Mouse (Mus musculus): Measurements from ENCODE around the gene Klhl8.

Gene Klhl8

DNA sequence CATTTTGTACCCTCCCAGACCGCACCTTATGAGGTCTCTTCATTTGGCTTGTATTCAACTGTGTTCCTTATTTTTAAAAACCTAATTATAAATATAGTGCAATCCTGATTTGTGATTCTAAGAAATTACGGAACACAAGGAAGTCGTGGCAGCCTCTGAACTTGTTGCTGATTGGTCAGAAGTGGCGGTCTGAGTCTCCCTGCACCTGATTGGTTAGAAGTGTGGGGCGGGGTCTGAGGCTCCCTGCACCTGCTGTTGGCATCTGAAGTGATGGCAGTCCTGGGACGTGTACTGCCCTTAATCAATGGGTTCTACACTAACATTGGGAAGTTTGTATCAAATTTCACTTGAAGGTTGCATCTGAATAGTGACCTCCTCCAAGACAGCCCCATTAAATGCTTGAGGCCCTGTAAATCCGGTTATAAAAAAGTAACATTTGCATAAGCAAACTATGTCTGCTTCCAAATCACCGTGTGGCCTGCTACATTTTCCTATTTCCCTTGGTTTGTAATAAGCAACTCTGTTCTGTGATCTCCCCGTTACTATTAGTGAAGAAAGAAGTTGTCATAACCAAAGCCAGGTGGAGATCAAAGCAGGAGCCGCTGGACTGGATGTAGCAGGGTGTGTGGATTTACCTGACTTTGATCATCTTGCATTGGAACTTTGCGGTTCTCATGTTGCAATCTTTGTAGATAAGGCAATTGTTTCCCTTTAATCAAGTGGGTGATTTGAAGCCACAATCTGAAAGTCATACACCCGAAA, 5.7 kb upstream of the Klhl8 start:
- DNase-seq (ENCODE audit: low read depth, low spot score), result peak; percentile 52

DNA sequence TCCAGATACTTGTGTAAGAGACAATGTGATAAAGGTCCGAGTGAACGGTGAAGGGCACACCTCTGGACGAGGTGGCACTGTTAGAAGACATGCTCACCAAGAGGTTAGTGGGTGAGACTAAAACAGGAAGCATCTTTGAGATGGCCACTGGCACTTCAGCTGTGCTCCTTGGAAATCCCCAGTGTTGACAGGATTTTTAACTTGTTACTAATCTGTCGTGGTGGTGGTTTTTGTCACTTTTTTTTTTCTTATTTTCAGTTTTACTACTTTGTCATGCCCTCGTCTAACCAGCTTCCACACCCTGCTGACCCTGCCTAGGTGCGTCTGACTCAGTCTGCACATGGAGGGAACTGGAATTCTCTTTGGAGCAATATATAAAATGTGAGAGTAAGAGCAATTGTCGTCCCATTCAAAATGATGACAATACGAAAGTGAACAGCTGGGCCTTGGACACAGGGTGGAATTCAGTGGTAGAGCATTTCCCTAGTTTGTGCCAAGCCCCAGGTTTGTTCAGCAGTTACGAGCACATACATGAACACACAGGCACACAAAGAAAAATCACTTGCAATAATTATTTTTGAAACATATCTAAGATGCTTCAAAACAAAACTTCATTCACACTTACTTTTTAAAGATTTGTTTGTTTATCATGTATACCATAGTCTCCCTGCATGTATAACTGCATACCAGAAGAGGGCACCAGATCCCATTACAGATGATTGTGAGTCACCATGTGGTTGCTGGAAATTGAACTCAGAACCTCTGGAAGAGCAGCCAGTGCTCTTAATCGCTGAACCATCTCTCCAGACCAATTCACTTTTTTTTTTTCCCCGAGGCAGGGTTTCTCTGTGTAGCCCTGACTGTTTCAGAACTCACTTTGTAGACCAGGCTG, 3.5 kb upstream of the Klhl8 start:
- no peak for DNase-seq (ENCODE audit: low read depth, low spot score)

DNA sequence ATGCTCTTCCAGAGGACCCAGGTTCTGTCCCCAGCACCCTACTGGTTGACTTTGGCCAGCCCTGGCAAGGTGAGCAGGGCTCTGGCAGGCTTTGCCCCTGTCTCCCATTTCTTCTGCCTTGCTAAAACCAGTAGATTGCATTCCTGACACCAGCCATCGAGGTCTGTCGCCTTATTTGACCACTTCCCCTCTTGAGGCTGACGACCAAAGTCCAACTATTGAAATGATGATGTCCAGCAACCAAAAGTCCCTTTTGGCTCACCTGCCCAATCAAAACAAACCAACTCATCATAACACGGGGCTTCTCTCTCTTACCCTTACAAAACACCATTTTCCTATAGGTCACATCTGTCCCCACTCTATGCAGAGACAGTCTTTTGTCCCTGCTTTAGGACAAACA, 2.1 kb upstream of the Klhl8 start:
- no peak for DNase-seq (ENCODE audit: low read depth, low spot score)

DNA sequence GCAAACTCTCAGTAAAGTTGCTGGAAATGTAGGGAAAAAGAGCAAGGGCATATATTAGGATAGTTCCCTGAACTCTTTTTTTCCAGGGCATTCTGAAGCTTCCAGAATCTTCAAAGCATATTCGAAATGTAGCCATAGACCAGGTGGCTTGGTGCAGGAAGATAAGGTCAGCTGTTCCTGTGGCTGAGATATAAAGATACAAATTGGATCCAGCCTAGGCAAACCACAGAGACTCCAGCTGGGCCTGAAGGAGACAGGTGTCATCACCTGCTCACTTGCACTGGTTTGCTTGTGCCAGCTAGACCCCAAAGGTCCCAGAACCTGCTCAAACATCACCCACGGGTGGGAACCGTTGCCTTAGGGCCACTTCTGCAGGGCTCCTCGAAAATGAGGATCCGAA, 496 bp upstream of the Klhl8 start:
- DNase-seq (ENCODE audit: low read depth, low spot score), result no peak

DNA sequence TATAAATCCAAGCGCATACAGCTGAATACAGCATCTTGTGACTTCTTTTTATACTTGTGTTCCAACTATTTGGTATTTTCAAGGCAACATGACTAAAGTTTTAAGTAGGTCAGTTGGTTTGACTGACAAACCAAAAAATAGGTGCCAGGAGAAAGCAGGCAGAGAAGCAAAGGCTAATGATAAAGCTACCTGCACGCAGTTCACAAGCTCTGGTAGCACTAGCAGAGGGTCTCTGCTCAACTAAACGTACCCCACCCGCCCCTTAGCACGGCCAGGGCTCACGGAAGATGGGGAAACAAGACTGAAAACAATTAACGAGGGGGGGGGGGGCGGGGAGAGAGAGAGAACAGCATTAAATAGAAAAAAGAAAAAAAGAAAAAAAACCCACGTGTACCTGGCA, 903 bp downstream of the Klhl8 start:
- no peak for DNase-seq (ENCODE audit: low read depth, low spot score)

DNA sequence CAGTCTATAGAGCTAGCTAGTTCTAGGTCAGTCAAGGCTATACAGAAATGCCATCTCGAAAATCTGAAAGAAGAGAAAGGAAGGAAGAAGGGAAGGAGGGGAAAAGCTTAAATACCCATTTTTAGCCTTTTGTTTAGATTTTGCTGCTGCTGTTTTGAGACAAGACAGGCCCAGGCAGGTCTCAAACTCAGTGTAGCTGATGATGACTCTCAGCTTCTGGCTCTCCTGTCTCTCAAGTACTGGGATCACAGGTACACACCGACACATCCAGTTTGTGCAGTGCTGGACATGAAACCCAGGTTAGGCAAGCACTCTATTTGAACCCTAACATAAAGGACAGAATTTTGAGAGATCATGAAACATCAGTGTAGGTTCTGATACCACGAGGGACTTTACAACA, 1.6 kb downstream of the Klhl8 start:
- DNase-seq (ENCODE audit: low read depth, low spot score), result no peak

DNA sequence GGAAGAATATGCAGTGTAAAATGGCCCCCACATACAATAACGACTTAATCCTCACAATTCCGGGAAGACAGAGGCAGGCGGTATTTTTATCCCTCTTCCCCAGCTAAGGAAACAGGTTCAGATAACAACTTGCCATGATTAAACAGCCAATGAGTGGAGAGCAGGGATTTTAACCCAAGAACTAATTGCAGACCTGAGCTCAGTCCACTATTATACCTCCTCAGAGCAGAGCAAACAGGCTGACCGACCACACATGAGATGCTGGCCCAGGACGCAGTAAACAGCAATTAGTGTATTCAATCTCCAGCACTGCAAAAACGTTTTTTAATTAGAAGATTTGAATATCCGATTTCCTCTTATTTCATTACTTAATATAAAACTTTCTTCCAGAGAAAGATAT, 2.2 kb downstream of the Klhl8 start:
- DNase-seq (ENCODE audit: low read depth, low spot score), result no peak

DNA sequence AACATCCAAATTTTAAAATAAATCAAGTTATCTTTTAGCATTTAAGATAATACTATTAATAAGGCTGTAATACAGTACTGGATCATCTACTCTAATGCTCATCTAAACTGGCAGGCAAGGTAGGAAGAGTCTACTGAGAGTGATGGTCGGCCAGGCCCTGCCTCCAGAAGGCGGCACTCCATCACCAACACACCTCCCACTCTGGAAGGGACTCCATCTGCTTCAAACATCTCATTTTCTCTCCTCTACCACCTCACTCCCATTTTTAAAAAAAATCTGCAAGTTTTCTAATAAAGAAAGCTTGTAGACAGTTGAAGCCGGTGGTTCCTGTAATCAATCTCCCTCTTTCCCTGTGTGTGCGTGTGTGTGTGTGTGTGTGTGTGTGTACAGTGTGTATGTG, 3.2 kb downstream of the Klhl8 start:
- DNase-seq (ENCODE audit: low read depth, low spot score), result no peak

DNA sequence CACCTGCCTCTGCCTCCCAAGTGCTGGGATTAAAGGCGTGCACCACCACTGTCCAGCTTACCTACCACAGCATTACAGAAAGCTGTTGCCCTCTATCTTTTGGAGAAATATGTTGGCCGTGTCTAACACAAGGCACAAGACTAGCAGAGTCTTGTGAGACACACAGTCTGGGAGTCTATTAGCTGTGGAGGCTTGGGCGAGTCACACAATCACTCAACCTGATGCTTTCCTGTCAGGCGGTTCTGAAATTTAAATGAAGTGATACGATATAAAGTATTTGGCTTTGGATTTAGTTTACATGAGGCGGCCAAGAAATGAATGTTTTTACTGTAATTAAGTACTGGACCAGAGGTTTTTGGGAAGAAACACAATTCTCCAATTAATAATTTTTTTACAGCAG, 4.9 kb downstream of the Klhl8 start:
- DNase-seq (ENCODE audit: low read depth, low spot score), result no peak

DNA sequence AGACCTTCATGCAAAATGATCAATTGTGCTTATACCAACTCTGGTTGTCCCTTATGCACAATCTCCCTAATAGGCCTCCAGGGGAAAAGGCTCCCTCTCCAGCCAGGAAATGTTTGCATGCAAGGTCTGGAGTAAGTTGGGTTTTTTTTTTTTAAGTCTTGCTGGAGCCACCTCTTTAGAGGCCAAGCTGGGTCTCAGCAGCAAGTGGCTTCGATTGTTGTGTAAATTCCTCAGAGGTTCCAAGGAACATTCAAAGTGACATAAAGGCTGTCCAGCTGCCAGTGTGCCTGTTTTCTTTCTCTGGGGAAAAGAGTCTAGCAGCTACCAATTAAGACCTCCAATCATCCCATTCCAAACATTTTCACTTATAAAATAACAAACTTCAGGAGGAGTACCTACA, 12.7 kb downstream of the Klhl8 start:
- no peak for DNase-seq (ENCODE audit: low read depth, low spot score)

DNA sequence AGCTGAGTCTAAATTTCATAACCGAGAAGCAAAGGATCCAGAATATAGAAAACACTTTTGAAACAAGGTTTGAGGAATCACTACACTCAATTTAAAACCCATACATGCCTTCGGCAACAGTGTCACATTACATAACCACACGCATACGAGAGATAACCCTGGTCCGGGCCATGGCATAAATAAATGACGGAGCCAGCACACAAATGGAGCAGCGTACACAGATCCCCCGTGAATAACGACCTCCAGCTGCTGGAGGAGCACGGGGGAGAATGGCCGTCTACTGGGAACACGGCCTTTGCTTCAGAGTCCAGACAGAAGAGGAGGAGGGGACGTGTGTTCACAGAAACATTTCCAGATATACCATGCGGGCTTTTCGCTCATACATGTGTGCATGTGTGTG, 21.3 kb downstream of the Klhl8 start:
- no peak for DNase-seq (ENCODE audit: low read depth, low spot score)

DNA sequence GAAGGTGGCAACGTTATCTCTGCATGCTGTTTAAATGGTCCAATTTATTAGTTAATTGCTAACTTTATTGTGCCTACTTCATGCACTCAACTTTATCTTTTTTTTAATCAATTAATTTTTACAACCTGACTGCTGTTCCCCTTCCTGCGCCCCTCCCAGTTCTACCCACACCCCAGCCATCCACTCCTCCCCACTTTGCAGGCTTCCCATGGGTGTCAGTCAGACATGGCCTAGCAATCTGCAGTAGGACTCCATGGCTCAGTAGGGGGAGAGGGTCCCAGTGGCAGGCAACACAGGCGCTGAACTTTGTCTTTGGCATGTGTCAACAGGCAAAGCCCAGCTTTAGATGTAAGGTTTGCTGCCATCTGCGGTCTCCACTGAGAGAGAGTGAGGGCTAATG, 47.3 kb downstream of the Klhl8 start:
- no peak for DNase-seq (ENCODE audit: low read depth, low spot score)

DNA sequence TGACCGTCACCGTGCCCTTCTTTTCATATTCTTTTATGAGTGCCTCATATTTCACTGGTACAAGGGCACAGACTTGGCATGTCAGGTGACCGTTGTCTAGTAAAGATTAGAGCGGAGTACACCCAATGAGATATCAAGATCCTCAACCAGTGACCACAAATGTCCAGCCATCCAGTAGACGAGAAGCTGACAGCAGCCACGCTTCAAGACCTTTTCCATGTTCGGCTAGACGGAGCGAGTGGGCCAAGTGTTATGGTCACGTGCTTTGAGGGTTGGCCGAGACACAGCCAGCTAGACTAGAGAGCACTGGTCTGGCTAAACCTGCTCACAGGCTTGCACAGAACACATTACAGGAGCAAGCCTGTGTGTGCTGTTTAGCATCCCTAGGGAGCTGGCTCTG, 50.4 kb downstream of the Klhl8 start:
- DNase-seq (ENCODE audit: low read depth, low spot score), result no peak

DNA sequence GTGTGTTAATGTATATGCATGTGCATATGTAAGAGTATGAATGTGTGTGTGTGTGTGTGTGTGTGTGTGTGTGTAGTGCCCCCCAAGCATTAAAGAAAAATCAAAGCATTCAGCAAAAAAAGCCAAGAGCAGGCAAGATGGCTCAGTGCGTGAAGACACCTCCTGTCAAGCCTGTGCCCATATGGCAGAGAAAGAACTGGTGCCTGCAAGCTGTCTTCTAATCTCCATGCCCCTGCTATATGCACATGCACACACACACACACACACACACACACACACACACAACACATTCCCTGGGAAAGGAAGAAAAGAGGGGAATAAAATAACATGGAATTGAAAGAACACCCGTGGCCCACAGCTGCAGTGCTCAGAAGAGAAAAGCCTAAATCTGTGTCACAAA, 53.9 kb downstream of the Klhl8 start:
- DNase-seq (ENCODE audit: low read depth, low spot score), result no peak

DNA sequence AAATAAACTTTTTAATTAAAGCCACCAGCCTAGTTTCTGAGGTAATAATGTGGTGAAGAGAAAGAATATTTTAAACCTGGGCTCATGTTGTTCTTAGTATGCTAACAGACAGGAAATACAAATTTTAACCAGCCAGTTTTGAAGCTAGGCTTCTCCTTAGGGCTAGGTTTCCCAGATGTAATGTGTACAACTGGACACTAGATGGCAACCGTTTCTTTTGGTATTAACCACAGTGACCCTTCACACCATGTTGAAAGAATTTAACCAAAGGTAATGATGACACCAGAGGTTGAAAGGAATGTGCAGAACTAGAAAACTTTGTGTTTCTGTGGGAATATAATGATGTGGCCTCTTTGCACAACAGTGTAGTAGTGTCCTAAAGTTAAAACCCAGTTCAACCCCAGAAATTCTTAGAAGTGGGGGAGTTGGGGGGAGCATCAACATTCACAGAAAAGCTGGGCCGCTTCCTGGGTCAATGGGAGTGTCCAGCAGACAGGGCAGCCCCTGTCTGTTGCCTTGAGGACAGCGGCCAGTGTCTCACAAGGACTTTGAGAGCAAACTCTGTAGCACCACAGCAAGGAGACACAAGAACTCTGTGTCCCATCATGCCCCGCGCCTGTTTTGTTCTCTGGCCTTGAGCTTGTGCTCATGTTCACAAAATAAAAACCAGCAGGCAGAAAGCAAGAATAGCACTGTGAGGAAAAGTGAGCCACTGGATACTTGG, 54.6 kb downstream of the Klhl8 start:
- peak; percentile 49 for DNase-seq (ENCODE audit: low read depth, low spot score)

DNA sequence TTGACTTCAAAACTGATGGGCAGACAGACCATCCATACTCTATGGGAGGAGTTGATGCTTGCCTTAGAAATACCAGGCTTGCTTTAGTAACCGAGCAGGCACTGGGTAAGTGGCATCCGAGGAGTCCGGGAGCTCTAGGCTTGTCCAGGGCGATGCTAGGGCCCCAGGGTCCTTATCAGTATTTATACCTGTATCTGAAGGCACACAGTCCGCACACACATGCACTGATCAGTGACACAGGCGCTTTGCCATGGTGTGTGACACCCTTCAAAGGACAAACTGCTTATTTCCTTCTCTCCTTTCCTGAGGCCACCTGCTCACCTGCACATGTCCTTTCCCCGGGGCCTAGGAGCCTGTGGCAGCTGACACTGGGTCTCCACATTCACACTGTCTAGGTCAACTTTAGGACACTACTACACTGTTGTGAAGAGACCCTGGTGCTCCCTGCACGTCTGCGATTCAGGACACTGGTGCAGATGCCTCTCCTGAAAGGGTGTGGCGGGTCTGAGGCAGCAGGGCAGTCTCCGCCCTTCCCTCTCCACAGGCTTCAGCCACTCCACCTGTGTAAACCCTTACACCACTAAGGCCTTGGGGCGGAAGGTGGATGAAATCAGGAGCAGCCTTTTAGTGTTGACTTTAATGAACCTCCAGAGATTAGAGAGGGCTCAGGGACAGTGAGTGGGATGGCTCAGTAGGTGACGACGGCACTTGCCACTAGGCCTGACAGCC, 55.4 kb downstream of the Klhl8 start:
- DNase-seq (ENCODE audit: low read depth, low spot score), result no peak

DNA sequence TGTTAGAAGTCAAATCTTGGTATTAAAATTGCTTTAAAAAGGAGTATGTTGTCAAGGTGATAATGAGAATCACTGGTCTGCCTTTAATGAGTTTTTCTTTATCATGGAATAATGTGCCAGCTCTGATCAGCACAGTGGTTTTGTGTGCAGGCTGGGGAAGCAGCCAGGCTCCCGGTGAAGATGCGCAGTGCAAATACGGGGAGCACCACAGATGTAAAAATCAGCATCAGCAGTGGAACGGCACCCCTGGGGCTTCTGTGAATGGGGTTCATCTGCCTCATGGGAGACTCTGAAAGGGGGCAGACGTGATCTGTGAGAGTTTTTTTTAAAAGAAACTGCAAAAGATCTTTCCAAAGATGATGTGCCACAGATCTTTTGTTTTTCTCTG, 56.3 kb downstream of the Klhl8 start:
- DNase-seq (ENCODE audit: low read depth, low spot score), result no peak

DNA sequence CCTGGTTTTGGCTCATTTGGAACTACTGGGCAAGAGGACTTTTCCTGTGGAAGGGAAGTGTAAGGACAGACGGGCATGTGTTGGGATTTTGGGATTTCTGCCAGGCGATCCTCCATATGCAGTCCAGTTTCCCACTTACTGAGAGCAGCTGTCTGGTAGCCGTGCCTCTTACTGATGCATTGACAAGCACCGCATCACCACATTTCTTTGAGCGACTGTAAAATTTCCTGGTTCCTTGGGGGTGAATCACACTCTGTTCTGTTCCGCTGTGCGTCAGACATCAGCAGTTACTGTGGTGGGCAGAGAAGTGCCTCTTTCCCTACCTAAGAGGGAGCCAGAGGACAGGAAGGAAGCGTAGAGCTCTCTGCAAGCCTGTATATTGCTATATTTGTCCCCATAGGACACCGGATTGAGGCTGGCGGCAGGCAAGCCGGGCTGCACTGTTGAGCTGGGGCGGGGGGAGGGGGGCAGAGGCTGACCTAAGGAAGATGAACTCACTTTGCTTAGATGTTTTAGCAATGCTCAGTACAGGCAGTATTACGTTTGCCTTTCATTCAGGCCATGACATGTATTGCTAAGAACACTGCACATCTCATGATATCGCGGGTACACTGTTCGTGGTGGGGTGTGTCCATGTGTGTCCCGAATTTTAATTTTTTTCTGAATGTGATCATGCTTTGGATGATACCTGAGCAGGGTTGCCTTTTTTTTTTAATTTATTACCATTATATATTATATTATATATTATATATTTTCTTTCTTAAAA, 56.8 kb downstream of the Klhl8 start:
- DNase-seq (ENCODE audit: low read depth, low spot score), result no peak

DNA sequence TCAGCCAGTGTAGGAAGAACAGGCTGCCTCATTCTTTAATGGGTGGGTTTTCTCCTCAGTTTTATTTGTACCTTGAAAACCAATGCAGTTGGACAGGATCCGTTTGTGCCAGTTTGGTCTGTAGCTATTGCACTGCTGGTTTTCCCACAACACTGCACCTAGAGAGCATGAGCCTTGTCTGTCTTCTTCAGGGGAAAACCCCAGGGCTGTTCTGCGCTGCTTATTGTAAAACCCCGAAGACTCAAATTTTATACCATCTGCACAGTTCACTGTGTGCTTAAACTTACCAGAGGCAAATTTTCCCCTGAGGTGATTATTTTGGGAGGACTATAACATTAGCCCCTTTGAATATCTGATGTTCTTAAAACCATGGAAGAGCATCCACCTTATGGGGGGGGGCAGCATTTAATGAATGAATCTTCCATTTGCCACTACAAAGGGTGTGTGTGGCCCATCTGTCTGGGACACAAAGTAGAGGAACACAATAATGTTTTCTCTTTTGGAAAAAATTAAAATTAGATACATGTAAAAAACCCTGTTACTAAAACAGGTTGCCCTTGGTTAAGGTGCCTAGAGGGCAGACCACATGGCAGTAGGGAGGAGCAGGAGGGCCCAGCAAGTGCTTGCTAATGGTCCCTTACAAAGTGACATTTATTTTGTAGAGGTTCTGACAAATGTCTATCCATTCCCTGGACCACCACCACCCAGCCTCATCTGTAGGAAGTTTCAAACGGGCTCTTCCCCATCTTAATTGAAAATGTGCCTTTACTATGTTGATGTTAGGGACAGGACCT, 58.1 kb downstream of the Klhl8 start:
- DNase-seq (ENCODE audit: low read depth, low spot score), result no peak

DNA sequence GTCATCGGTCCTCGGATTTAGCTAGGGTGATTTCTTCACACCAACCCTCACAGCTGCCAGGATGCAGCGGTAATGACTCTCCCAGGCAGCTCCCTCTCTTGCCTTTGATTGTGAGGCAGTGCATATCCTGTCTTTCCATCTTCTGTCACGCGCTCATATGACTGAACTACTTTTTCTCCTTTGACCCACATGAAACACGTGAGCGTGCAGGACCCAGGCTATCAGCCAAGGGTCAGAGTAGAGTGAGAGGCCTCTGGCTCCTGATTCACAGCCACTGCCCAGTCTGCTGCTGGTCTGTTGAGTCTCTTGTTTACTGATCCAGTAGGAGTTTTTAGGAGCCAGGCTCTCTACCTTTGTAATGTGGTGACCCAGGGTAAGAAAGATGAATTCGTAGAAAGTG, 62.5 kb downstream of the Klhl8 start:
- DNase-seq (ENCODE audit: low read depth, low spot score), result no peak
